Mouse (Mus musculus) heart, postnatal 0 days (tissue): Measurements from ENCODE around the gene Gm8882. TPM values are rescaled to one million over a fixed set of nuclear protein-coding genes. Genes with fewer than 3 reads are reported as not detected.
"Not testable (repeated sequence)": the region's sequence is repeated elsewhere in the genome, so short reads cannot be mapped to it uniquely, and the experiment has no call there.

Experiments
- ATAC-seq: fragments of 200-750 bp; cut with Nextera tagmentation; 2 replicates; pipeline ENCODE4 v1.8.0; 2017; ENCODE audit warnings: low read depth, moderate number of reproducible peaks, moderate library complexity; ENCODE audit not compliant: insufficient read depth
- DNase-seq: peaks from one replicate; pipeline ENCODE4 v3.0.0-alpha.2; 2016; ENCODE audit warnings: low spot score
- H3K27ac ChIP-seq: fragments of 300-500 bp; sonication (generic); 2 replicates; pipeline ENCODE4 v1.5.1; 2014; ENCODE audit warnings: low read depth, mild to moderate bottlenecking
- H3K27me3 ChIP-seq: fragments of 300-500 bp; sonication (generic); 2 replicates; pipeline ENCODE4 v1.6.1; 2014; ENCODE audit warnings: low read length, mixed read lengths; ENCODE audit not compliant: control insufficient read depth, insufficient read depth
- H3K36me3 ChIP-seq: fragments of 300-500 bp; sonication (generic); replicated peaks from 2 replicates; pipeline ENCODE4 v1.6.1; 2014; ENCODE audit warnings: low read length, mixed read lengths; ENCODE audit not compliant: control insufficient read depth, insufficient read depth
- H3K4me1 ChIP-seq: fragments of 300-500 bp; sonication (generic); 2 replicates; pipeline ENCODE4 v1.6.1; 2014; ENCODE audit warnings: antibody characterized with exemption; ENCODE audit not compliant: control insufficient read depth, insufficient read depth
- H3K4me2 ChIP-seq: fragments of 300-500 bp; sonication (generic); 2 replicates; pipeline ENCODE4 v1.6.1; 2014; ENCODE audit warnings: low read depth, mild to moderate bottlenecking, low read length, moderate library complexity
- H3K4me3 ChIP-seq: fragments of 300-500 bp; sonication (generic); 2 replicates; pipeline ENCODE4 v1.5.1; 2014; ENCODE audit warnings: low read depth, low read length
- H3K9ac ChIP-seq: fragments of 300-500 bp; sonication (generic); replicated peaks from 2 replicates; pipeline ENCODE4 v1.6.1; 2014; ENCODE audit warnings: low read depth, low read length, mixed read lengths
- H3K9me3 ChIP-seq: fragments of 300-500 bp; sonication (generic); replicated peaks from 2 replicates; pipeline ENCODE4 v1.6.1; 2016; ENCODE audit warnings: low read length; ENCODE audit not compliant: control insufficient read depth
- WGBS: fragments of 180-500 bp; shearing (Covaris S2); extraction: QIAGEN DNeasy Blood & Tissue Kit; methylation state at CpG from one replicate; pipeline ENCODE4 v1.1.7; 2014; 5-methylcytosine and 5-hydroxymethylcytosine counted together
- polyA plus RNA-seq: library from polyadenylated mRNA; unstranded; fragments of >200 nt; fragmentation: Nextera tagmentation; extraction: Ambion mirVana; gene quantifications from 2 replicates; pipeline ENCODE4 v1.2.1, GENCODE M21; 2015
- total RNA-seq: library from RNA; depleted of rRNA; stranded (reverse); fragments of >200 nt; gene quantifications from 2 replicates; pipeline ENCODE4 v1.2.3, GENCODE M21; 2014; ENCODE audit warnings: low replicate concordance; rRNA removed

Gm8882 gene
- total RNA-seq (not detected in 2 replicates), polyA plus RNA-seq (not detected in 2 replicates)

DNA sequence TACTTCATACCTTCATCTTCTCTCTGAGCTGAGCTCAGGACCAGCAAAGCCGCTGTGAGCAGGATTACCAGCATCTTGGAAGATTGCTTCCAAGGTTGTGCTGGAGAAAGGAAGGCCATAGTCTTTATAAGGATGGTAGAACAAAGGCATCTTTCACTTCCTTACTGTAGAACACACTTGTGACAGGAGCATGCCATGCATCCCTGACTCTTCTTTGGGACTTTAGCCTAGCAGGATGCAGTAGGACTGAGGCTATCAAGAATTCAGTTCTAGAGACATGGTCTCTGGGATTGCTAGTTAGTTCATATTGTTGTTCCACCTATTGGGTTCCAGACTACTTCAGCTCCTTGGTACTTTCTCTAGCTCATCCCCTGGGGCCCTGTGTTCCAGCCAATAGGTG is at the start of gene Gm8882:
Gm8882 (minus strand) TSS at position 101 of the 400 bp plus-strand sequence.
- WGBS, result 53% methylated on average over 1 of the region's 1 CpGs
- H3K4me1 ChIP-seq, ATAC-seq, H3K27ac ChIP-seq, H3K4me3 ChIP-seq, H3K27me3 ChIP-seq, H3K9ac ChIP-seq, H3K4me2 ChIP-seq, H3K36me3 ChIP-seq, DNase-seq, H3K9me3 ChIP-seq: not testable (repeated sequence)

DNA sequence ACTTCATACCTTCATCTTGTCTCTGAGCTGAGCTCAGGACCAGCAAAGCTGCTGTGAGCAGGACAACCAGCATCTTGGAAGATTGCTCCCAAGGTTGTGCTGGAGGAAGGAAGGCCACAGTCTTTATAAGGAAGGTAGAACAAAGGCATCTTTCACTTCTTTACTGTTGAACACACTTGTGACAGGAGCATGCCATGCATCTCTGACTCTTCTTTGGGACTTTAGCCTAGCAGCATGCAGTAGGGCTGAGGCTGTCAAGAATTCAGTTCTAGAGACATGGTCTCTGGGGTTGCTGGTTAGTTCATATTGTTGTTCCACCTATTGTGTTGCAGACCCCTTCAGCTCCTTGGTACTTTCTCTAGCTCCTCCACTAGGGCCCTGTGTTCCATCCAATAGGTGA is 49.3 kb downstream of the Gm8882 start, which contains the start of gene Prpmp5:
Prpmp5 (minus strand) TSS at position 101 of the 400 bp plus-strand sequence.
- not testable (repeated sequence) for DNase-seq, H3K9me3 ChIP-seq, H3K27ac ChIP-seq, H3K4me2 ChIP-seq, H3K4me3 ChIP-seq, H3K27me3 ChIP-seq, H3K9ac ChIP-seq, H3K4me1 ChIP-seq, H3K36me3 ChIP-seq, ATAC-seq

Other genes with a start within 250 kb of the Gm8882 start
- not detected in 2 replicates for gene Prb1, start 153.6 kb downstream of the Gm8882 start, total RNA-seq
- gene Prb1, start 153.6 kb downstream of the Gm8882 start, polyA plus RNA-seq, result not detected in 2 replicates
- not detected in 2 replicates for gene Prpmp5, start 49.4 kb downstream of the Gm8882 start, total RNA-seq
- not detected in 2 replicates for gene Prpmp5, start 49.4 kb downstream of the Gm8882 start, polyA plus RNA-seq
- gene Prh1, start 205.7 kb upstream of the Gm8882 start, total RNA-seq, result not detected in 2 replicates
- gene Prh1, start 205.7 kb upstream of the Gm8882 start, polyA plus RNA-seq, result not detected in 2 replicates
- gene Prp2, start 231.8 kb upstream of the Gm8882 start, total RNA-seq, result not detected in 2 replicates
- gene Prp2, start 231.8 kb upstream of the Gm8882 start, polyA plus RNA-seq, result not detected in 2 replicates